Mouse (Mus musculus) cerebellum, adult 8-10 months (tissue): Measurements from ENCODE around the gene Naaa.

Experiments used
- DNase-seq: peaks from one replicate; pipeline ENCODE4 v3.0.0; 2022

The Naaa gene

GRCm38 (mm10) chr5:92210205-92210604 is 67.8 kb downstream of the Naaa start:
- no peak for DNase-seq
